Mouse (Mus musculus) midbrain, embryonic 12.5 days (tissue): ENCODE data around the gene Sp2. TPM values are rescaled to one million over a fixed set of nuclear protein-coding genes. Genes with fewer than 3 reads are reported as not detected.

Source experiments
- ATAC-seq: fragments of 200-750 bp; cut with Nextera tagmentation; 2 replicates; pipeline ENCODE4 v1.8.0; 2017; ENCODE audit warnings: low read depth, moderate TSS enrichment, moderate library complexity; ENCODE audit not compliant: low FRiP score
- H3K27ac ChIP-seq: fragments of 300-500 bp; sonication (generic); replicated peaks from 2 replicates; pipeline ENCODE4 v1.5.1; 2016; ENCODE audit warnings: mild to moderate bottlenecking
- H3K27me3 ChIP-seq: fragments of 300-500 bp; sonication (generic); 2 replicates; pipeline ENCODE4 v1.6.1; 2016; ENCODE audit warnings: mild to moderate bottlenecking
- H3K36me3 ChIP-seq: fragments of 300-500 bp; sonication (generic); 2 replicates; pipeline ENCODE4 v1.6.1; 2016
- H3K4me1 ChIP-seq: fragments of 300-500 bp; sonication (generic); 2 replicates; pipeline ENCODE4 v1.6.1; 2016
- H3K4me2 ChIP-seq: fragments of 300-500 bp; sonication (generic); replicated peaks from 2 replicates; pipeline ENCODE4 v1.6.1; 2016; ENCODE audit warnings: mild to moderate bottlenecking, moderate library complexity
- H3K4me3 ChIP-seq: fragments of 300-500 bp; sonication (generic); 2 replicates; pipeline ENCODE4 v1.5.1; 2016; ENCODE audit warnings: mild to moderate bottlenecking
- H3K9ac ChIP-seq: fragments of 300-500 bp; sonication (generic); replicated peaks from 2 replicates; pipeline ENCODE4 v1.6.1; 2016; ENCODE audit warnings: mild to moderate bottlenecking, moderate library complexity
- H3K9me3 ChIP-seq: fragments of 300-500 bp; sonication (generic); 2 replicates; pipeline ENCODE4 v1.6.1; 2016; ENCODE audit warnings: mild to moderate bottlenecking
- WGBS: fragments of 180-500 bp; shearing (Covaris S2); methylation state at CpG from one replicate; pipeline ENCODE4 v1.1.7; 2016; 5-methylcytosine and 5-hydroxymethylcytosine counted together
- polyA plus RNA-seq: library from polyadenylated mRNA; unstranded; fragments of >200 nt; fragmentation: Nextera tagmentation; extraction: Ambion mirVana; gene quantifications from 2 replicates; pipeline ENCODE4 v1.2.1, GENCODE M21; 2016

Gene Sp2
- polyA plus RNA-seq, 1 experiment from 2014 or later: 23.4 TPM

- Histone ChIP-seq H3K27me3 (peaks cover 6% of the 10 kb centered on the region), H3K4me1 (peaks cover 31% of the 10 kb centered on the region), H3K36me3 (peaks cover 31% of the 10 kb centered on the region), H3K4me2 (no peak overlapping the region), H3K4me3 (no peak overlapping the region), H3K27ac (no peak overlapping the region), H3K9ac (no peak overlapping the region), H3K9me3 (no peaks in the 10 kb centered on the region)
- ATAC-seq: no peak
- 93% methylated on average over 11 of the region's 11 CpGs for WGBS
Observed at GRCm38 (mm10) chr11:96912682-96913081, 70.1 kb downstream of the Sp2 start.

GRCm38 (mm10) chr11:96910003-96910402, 72.8 kb downstream of the Sp2 start:
- H3K4me2 ChIP-seq: no peak overlapping the region
- peaks cover 45% of the 10 kb centered on the region for H3K36me3 ChIP-seq
- no peaks in the 10 kb centered on the region for H3K27me3 ChIP-seq
- WGBS: 23% methylated on average over 7 of the region's 7 CpGs
- no peak overlapping the region for H3K4me3 ChIP-seq
- H3K9me3 ChIP-seq: no peaks in the 10 kb centered on the region
- peak; percentile 51; the same call in 1 of the 2 replicates for ATAC-seq
- peaks cover 48% of the 10 kb centered on the region for H3K4me1 ChIP-seq
- H3K9ac ChIP-seq: no peak overlapping the region
- no peak overlapping the region for H3K27ac ChIP-seq

GRCm38 (mm10) chr11:96908594-96908993, 74.2 kb downstream of the Sp2 start:
- WGBS: 92% methylated on average over 12 of the region's 12 CpGs
- Histone ChIP-seq H3K4me3 (no peak overlapping the region), H3K9ac (no peak overlapping the region), H3K36me3 (peaks cover 45% of the 10 kb centered on the region), H3K27ac (peak overlapping the region; percentile 81), H3K9me3 (no peaks in the 10 kb centered on the region), H3K4me2 (no peak overlapping the region), H3K27me3 (no peaks in the 10 kb centered on the region), H3K4me1 (peaks cover 54% of the 10 kb centered on the region)
- no peak for ATAC-seq

GRCm38 (mm10) chr11:96906431-96907161, 76.2 kb downstream of the Sp2 start:
- ATAC-seq: no peak
- Histone ChIP-seq H3K9me3 (no peaks in the 10 kb centered on the region), H3K9ac (peak overlapping the region; percentile 8), H3K36me3 (peaks cover 38% of the 10 kb centered on the region), H3K4me2 (no peak overlapping the region), H3K4me1 (peaks cover 74% of the 10 kb centered on the region), H3K27ac (peak overlapping the region; percentile 81), H3K4me3 (no peak overlapping the region), H3K27me3 (no peaks in the 10 kb centered on the region)
- WGBS: 48% methylated on average over 15 of the region's 15 CpGs

Other genes starting within 250 kb of the Sp2 start
- 40.1 and 42.6 TPM in 2 replicates for gene Snx11, start 205.4 kb downstream of the Sp2 start, polyA plus RNA-seq
- gene Cbx1, start 193.8 kb downstream of the Sp2 start, polyA plus RNA-seq: 156 and 166 TPM in 2 replicates
- 80.9 and 81.1 TPM in 2 replicates for gene Nfe2l1, start 153.0 kb downstream of the Sp2 start, polyA plus RNA-seq
- 36.1 and 43.0 TPM in 2 replicates for gene Copz2, start 133.1 kb downstream of the Sp2 start, polyA plus RNA-seq
- gene Cdk5rap3, start 66.5 kb downstream of the Sp2 start, polyA plus RNA-seq: 107 and 116 TPM in 2 replicates
- gene Prr15l, start 54.9 kb downstream of the Sp2 start, polyA plus RNA-seq: 0.55 and 0.68 TPM in 2 replicates
- 14.6 and 16.4 TPM in 2 replicates for gene Pnpo, start 39.0 kb downstream of the Sp2 start, polyA plus RNA-seq
- gene Sp6, start 30.4 kb upstream of the Sp2 start, polyA plus RNA-seq: 0.26 and 0.63 TPM in 2 replicates
- 22.5 and 24.2 TPM in 2 replicates for gene Scrn2, start 47.0 kb upstream of the Sp2 start, polyA plus RNA-seq
- gene Lrrc46, start 58.4 kb upstream of the Sp2 start, polyA plus RNA-seq: 2.4 and 3.3 TPM in 2 replicates
- gene Mrpl10, start 58.6 kb upstream of the Sp2 start, polyA plus RNA-seq: 63.4 and 64.4 TPM in 2 replicates
- gene Osbpl7, start 67.7 kb upstream of the Sp2 start, polyA plus RNA-seq: 8.5 and 10.8 TPM in 2 replicates
- gene Tbx21, start 132.4 kb upstream of the Sp2 start, polyA plus RNA-seq: 0.23 and 0.24 TPM in 2 replicates
- 6.7 and 8.9 TPM in 2 replicates for gene Tbkbp1, start 168.5 kb upstream of the Sp2 start, polyA plus RNA-seq
- gene Kpnb1, start 204.9 kb upstream of the Sp2 start, polyA plus RNA-seq: 68.2 and 68.6 TPM in 2 replicates